Mouse (Mus musculus) embryonic fibroblast, embryonic 13.5 days (primary cell): ENCODE data around the gene Nup210l.
"Not testable (repeated sequence)": the region's sequence is repeated elsewhere in the genome, so short reads cannot be mapped to it uniquely, and the experiment has no call there.

Experiments
- CTCF ChIP-seq: IDR thresholded peaks from 2 replicates; pipeline ENCODE4 v1.5.1; 2011; ENCODE audit warnings: mild to moderate bottlenecking, control low read depth, low read length, moderate library complexity, borderline replicate concordance; ENCODE audit not compliant: insufficient read depth
- POLR2A ChIP-seq: IDR thresholded peaks from 2 replicates; pipeline ENCODE4 v1.6.1; 2011; ENCODE audit warnings: low read depth, mild to moderate bottlenecking, control low read depth, low read length, moderate library complexity

GRCm38 (mm10) chr3:90253174-90253573 is 149.2 kb downstream of the Nup210l start:
- TF ChIP-seq CTCF, POLR2A: not testable (repeated sequence)
